Mouse (Mus musculus) frontal cortex, postnatal 10 days (tissue): ENCODE measurements around the gene Hs3st3a1.

Source experiments
- DNase-seq, 2 experiments: peaks; one replicate each; pipeline ENCODE4 v3.0.0; 2022; ENCODE audit warnings: low spot score in 2 of 2, mixed read lengths in 1 of 2

The Hs3st3a1 gene

DNA sequence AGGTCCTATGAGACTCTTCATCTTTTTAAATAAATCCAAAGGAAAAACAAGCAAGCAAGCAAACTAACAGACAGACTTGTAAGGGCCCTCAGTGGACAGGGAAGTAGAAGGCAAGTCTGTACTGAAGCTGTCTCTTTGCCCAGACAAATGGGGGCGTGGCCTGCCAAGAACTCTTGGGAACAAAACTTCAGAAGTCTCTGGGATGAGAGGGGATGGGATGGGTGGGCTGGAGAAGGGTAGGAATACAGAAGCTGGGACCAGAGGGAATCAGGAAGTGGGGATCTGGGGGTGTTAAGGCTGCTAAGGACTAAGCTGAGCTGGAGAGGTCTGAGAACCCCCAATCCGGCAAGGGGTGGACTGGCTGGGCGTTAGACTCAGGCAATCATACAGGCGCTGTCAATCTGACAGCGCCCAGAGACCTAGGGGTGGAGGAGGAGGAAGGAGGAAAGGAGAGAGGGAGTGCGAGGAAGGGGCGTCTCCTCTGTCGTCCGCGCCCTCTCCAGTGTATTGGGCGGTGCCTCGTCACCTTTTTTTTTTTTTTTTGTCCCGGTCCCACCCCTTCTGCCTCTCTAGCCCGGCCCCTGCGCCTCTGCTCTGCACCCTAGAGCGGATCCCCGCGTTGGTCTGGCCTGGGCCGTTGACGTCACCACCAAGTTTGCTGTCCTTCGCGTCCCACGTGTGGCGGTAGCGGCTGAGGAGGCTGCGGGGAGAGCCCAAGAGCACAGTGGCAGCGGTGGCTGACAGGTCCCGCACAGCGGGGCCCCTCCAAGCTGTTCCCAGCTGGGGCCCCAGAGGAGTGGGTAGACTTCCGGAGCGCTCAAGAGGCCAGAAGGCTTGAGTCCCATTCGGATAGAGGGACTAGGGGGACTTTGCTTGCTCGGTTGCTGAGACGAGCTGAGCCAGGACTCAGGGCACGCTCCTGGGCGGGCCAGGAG is at the start of gene Hs3st3a1:
Gene Hs3st3a1, plus strand, starts transcription at position 722 of the 935 bp plus-strand sequence.
- peak in 1 of 2 experiments; percentile 27 for DNase-seq

DNA sequence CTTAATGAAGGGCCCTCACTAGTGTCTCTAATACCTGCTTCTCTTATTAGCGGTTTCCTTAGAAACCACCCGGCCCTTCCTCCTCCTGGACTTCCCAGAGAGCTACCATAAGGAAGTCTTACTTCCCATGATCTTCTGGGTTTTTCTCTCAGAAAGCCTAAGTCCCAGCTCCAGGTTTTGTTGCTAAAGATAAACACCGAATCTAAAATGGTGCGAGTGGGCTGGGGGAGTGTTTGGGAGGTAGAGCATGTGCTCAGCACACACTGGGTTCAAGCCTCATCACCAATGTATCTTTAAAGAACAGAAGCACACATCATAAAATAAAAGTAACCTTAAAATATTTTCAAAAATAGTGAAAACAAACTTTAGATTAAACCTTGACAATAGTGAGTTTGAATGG is 48.8 kb upstream of the Hs3st3a1 start:
- no peak for DNase-seq

DNA sequence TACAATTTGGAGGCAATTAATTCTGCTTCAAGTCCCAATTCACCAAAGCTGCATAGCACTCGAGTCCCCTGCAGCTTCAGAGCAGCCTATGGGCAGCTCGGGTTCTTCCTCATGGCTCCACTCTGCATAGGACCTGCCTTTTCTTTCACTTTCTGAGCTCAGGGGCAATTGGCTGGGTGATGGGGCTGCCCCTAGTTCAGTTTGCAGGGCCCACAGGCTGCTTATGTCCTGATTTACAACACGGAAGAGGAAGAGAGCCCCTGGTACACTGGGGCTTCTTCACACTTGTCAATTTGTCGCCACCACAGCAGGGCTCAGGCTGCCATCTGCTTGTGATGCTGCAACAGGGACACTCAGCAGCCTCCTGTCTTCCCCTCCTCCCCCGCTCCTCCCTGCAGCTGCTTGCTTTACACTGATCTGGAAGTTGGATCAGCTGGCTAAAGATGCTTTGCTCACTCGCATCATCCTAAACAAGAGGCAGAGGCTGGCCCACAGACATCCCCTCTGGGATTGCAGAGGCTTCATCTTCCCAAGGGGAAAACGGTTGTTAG is 38.7 kb upstream of the Hs3st3a1 start:
- peak; percentile 61 to 82 for DNase-seq

GRCm38 (mm10) chr11:64396949-64397348 is 38.2 kb upstream of the Hs3st3a1 start:
- no peak for DNase-seq

- no peak for DNase-seq
Measured at GRCm38 (mm10) chr11:64397612-64398011, 37.5 kb upstream of the Hs3st3a1 start.

- no peak for DNase-seq
Measured at GRCm38 (mm10) chr11:64400534-64401093, 34.5 kb upstream of the Hs3st3a1 start.

- no peak for DNase-seq
Measured at GRCm38 (mm10) chr11:64418969-64419368, 16.2 kb upstream of the Hs3st3a1 start.

GRCm38 (mm10) chr11:64435546-64436411 is 647 bp downstream of the Hs3st3a1 start:
- peak in 1 of 2 experiments; percentile 14 for DNase-seq

- no peak for DNase-seq
Measured at GRCm38 (mm10) chr11:64436412-64436727, 1.2 kb downstream of the Hs3st3a1 start, which contains the start of gene F930015N05Rik. F930015N05Rik (minus strand) TSS chr11:64436653.

- no peak for DNase-seq
Measured at GRCm38 (mm10) chr11:64436791-64437298, 1.7 kb downstream of the Hs3st3a1 start.

DNA sequence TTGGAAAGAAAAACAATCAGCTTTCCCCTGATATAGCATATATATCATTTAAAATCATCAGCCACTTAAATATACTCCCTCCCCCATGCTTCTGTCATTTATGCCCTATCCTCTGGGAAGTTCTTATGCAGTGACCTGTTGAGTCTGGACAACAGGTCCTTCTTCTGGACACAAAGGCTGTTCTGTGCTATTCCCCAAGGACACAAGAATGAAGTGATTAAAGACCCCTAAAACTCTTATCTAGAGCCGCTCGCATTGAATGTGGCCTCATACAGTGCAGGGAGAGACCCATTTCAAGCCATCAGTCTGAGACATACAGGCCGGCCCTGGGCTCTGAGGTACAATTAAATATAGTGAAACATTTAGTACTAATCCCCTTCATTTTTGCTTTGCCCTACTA is 2.6 kb downstream of the Hs3st3a1 start:
- no peak for DNase-seq

DNA sequence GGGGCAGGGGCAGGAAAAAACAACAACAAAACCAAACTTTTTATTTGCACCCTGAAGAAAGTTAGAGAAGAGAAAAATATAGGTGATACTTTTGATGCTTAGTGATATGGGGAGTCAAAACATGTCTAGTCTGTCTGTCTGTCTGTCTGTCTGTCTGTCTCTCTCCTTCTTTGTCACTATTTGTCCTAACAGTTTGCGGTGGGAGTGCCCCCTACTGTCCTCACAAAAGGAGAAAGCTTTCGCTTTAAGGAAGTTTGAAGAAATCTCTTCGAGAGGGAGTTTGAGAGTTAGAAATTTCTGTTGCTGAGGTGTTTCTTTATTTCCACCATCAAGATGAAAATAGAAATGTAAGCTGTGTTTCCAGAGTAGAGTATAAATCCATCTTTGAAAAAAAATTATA is 3.8 kb downstream of the Hs3st3a1 start:
- DNase-seq, result no peak

DNA sequence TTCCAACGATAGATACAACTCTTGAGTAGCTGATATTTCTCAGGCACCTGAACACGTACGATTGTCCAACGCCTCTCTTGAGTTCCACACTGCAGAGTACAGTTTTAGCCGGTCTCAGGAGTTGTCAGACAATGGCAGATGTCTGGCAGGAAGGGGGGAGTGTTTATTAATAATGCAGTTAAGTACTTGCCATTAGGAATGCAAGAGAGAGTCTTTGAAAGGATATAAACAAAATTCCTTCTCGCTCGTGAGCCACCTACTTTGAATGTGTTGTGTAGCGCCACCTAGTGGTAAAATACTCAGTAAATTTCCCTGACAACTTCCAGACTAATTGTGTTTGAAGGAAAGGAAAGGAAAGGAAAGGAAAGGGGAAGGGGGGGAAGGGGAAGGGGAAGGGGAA is 7.0 kb downstream of the Hs3st3a1 start:
- DNase-seq, result no peak

DNA sequence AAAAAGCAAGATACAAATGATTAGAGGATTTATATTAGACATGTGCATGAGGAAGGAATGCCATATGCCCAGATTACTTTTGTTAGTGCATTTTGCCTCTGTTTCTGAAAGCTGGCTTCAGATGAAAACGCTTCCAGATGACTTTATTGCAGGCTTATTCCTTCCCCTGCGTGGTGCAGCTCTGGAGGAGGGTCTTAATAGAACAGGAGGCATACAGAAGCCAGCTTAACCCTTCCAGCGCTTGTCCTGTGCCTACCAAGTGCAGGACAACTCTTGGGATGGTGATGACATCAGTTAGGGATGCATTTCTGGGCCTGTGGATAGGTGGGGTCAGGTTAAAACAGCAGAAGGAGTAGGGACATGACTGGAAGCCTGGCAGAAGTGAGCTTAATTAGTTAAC is 7.6 kb downstream of the Hs3st3a1 start:
- no peak for DNase-seq

DNA sequence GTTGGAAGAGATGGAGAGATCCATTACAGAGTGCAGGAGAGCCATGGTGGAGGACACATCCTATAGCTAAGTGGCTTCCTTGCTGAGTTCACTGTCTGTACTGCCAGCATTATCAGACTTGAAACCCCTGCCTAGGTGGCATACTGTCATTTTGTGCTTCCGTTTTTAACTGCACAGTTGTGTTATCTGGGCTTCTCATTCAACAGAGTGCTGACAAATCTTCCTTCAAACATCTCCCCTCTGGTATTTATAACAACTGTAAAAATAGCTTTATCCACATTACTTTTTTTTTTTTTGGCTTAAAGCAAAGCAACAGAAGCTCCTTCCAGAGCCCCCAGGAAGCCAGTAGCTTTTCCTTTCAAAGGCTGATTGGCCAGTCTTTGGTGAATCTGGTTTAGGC is 10.1 kb downstream of the Hs3st3a1 start:
- no peak for DNase-seq

GRCm38 (mm10) chr11:64448586-64449315 is 13.6 kb downstream of the Hs3st3a1 start:
- DNase-seq, result no peak

GRCm38 (mm10) chr11:64461746-64462145 is 26.6 kb downstream of the Hs3st3a1 start:
- no peak for DNase-seq

GRCm38 (mm10) chr11:64468737-64469136 is 33.6 kb downstream of the Hs3st3a1 start:
- DNase-seq, result no peak

DNA sequence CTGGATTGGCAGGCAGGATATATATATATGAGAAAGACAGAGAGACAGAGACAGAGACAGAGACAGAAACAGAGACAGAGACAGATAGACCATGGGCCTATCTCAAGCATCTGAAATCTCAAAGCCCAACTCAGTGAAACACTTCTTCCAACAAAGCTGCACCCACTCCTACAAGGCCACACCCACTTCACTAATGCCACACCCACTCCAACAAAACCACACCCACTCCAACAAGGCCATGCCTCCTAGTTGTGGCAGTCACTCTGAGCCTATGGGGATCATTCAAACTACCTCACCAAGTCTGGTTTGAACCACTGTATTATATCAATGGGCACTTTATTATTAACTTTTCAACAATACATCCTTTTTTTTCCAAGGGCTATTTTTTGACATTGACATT is 35.6 kb downstream of the Hs3st3a1 start:
- no peak for DNase-seq

- DNase-seq, result no peak
Measured at GRCm38 (mm10) chr11:64473679-64474078, 38.5 kb downstream of the Hs3st3a1 start.

- DNase-seq, result no peak
Measured at GRCm38 (mm10) chr11:64481445-64481844, 46.3 kb downstream of the Hs3st3a1 start.
